Mouse (Mus musculus) c-Kit-negative CD71-positive TER-119-positive erythroid progenitor cells, embryonic 14.5 days (primary cell): Measurements from ENCODE around the gene Irgc1.
"Not testable (repeated sequence)": the region's sequence is repeated elsewhere in the genome, so short reads cannot be mapped to it uniquely, and the experiment has no call there.

ENCODE experiments used
- DNase-seq: peaks from one replicate; pipeline ENCODE4 v3.0.0-alpha.2; 2013; ENCODE audit warnings: low read depth, low spot score

The Irgc1 gene

DNA sequence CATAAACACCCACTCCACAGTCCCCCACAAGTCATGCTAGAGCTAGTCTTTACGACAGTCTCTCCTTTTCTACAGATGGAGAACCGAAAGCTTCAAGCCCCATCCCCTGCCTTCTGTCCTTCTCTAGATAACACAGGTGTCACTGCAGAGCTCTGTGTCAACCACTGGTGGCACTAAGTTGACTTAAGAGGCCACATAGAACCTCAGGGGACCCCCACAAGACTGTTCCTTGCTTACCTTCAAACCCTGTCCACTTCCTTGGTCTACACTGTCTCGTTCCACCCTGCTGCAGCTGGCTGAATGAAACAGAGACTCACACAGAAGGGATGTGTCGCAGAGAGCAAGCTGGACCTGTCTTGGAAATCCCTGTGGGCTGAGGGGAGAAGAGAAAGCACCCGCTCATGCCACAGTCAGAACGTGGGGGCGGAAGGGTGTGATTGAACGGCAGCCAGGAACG lies at the start of gene Irgc1:
Gene Irgc1, minus strand, starts transcription at position 443 of the 457 bp plus-strand sequence.
- DNase-seq, result no peak

- no peak for DNase-seq
Measured at GRCm38 (mm10) chr7:24501492-24501891, 49.4 kb upstream of the Irgc1 start.

DNA sequence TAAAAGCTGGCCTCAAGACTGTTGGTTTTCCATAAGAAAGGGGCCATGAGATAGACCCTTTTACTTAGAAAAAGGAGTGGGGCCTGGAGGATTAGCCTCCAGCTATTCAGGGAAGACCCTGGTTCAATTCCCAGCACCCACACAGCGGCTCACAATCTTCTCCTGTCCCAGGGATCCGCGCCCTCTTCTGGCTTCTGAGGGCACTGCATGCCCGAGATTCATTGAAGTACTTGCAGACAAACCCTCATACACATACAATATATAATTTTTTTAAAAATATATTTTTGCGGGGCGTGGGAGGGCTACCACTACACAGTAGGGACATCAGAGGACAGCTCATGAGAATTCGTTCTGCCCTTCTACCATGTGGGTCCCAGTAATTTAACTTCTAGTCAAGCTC lies 48.8 kb upstream of the Irgc1 start:
- peak; percentile 13 for DNase-seq

GRCm38 (mm10) chr7:24499856-24500577 lies 47.9 kb upstream of the Irgc1 start:
- DNase-seq, result no peak

- no peak for DNase-seq
Measured at GRCm38 (mm10) chr7:24488303-24488702, 36.2 kb upstream of the Irgc1 start.

DNA sequence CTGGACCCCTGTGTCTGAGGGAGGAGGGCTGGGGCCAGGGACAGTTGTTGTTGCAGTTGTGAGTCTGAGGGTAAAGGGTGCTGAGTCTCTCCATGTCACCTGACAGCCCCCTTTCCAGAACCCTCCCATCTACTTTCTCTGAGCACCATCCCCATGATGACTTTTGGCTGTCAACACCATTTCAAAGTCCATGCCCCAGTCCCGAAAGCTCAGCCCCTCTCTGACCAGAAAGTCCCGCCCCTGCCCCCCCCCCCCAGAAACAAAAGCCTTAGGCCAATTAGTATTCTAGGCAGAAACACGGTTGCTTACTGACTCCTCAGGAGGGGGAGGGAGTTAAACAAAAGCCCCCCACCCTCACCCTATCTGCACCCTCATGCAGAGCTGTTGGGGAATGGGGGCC lies 35.3 kb upstream of the Irgc1 start:
- DNase-seq, result no peak

GRCm38 (mm10) chr7:24486654-24487130 lies 34.6 kb upstream of the Irgc1 start:
- DNase-seq, result no peak

DNA sequence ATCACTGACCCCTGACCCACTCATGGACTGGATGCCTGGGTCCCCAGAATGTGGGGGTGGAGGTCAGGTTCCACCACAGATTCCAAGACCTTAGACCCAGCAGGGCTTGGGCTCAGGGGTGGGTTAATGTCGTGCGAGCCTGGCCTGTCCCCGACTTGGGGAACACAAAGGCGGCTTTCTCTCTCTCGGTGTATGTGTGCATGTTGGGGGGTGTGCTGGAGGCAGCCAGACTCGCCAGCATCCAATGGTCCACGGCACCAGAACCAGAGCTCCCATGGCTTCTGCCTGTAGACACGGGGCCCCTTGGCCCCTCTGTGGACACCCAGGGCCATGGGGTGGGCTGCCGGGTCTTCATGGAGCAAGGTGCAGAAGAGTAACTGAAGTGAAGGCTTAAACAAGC lies 33.4 kb upstream of the Irgc1 start:
- no peak for DNase-seq

GRCm38 (mm10) chr7:24483291-24483690 lies 31.2 kb upstream of the Irgc1 start:
- not testable (repeated sequence) for DNase-seq

- DNase-seq, result no peak
Measured at GRCm38 (mm10) chr7:24482208-24483020, 30.3 kb upstream of the Irgc1 start.

GRCm38 (mm10) chr7:24481474-24482207 lies 29.5 kb upstream of the Irgc1 start, which contains the start of gene Cadm4:
TSS of gene Cadm4 (plus strand) at chr7:24482023.
- DNase-seq, result no peak

GRCm38 (mm10) chr7:24480986-24481473 lies 28.9 kb upstream of the Irgc1 start:
- DNase-seq, result no peak

- DNase-seq, result no peak
Measured at GRCm38 (mm10) chr7:24480121-24480941, 28.2 kb upstream of the Irgc1 start.

- no peak for DNase-seq
Measured at GRCm38 (mm10) chr7:24479685-24480084, 27.6 kb upstream of the Irgc1 start.

GRCm38 (mm10) chr7:24478911-24479310 lies 26.8 kb upstream of the Irgc1 start:
- no peak for DNase-seq

GRCm38 (mm10) chr7:24476856-24477255 lies 24.8 kb upstream of the Irgc1 start:
- no peak for DNase-seq

DNA sequence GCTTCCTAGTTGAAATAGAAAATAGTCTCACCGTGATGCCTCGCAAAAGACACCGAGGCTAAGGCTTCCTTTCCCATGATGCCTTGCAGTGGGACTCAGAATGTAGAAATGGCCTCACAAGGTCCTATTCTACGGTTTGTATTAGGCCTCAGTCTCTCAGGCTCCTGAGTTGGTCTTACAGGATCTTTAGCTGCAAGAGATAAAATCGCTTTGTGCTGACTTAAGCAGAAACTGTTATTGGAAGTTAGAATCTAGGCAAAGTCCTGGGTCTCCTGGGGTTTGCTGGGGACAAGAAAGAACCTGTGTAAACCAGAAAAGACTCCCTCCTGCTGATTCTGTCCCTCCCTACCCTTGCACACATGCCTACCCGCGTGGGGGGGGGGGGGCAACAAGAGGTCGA lies 24.2 kb upstream of the Irgc1 start:
- DNase-seq, result no peak

GRCm38 (mm10) chr7:24474811-24475506 lies 22.9 kb upstream of the Irgc1 start:
- no peak for DNase-seq

GRCm38 (mm10) chr7:24473913-24474529 lies 21.9 kb upstream of the Irgc1 start:
- no peak for DNase-seq

- peak; percentile 33 for DNase-seq
Measured at GRCm38 (mm10) chr7:24472937-24473336, 20.8 kb upstream of the Irgc1 start.
